Mouse (Mus musculus): ENCODE data around the gene Htatsf1. TPM values are rescaled to one million over a fixed set of nuclear protein-coding genes. Genes with fewer than 3 reads are reported as not detected.

The Htatsf1 gene
- total RNA-seq (2021): 10 to 100 TPM; 50.3 to 52.5 TPM

- DNase-seq: peak; percentile 84 to 88
- intact Hi-C loops (cut with DNase I): loop anchor here (10.0 kb wide), 2 partner anchors 171 to 341 kb away; partner anchors contain the start of gene Rbmx
These were observed at the start of gene Htatsf1 for GRCm38 (mm10) chrX:57053174-57053992. TSS of gene Htatsf1 (plus strand) at chrX:57053583.

- intact Hi-C loops (cut with DNase I): no loop called here
- DNase-seq: no peak
These were observed 40.5 kb upstream of the Htatsf1 start for GRCm38 (mm10) chrX:57012891-57013290.

GRCm38 (mm10) chrX:57042774-57043173, 10.6 kb upstream of the Htatsf1 start, which contains the start of gene Brs3:
TSS of gene Brs3 (plus strand) at chrX:57043074.
- no peak for DNase-seq
- intact Hi-C loops (cut with DNase I): no loop called here

- intact Hi-C loops (cut with DNase I): no loop called here
- no peak for DNase-seq
These were observed 9.5 kb upstream of the Htatsf1 start for GRCm38 (mm10) chrX:57043869-57044268.

- intact Hi-C loops (cut with DNase I): loop anchor here (10.0 kb wide), 2 partner anchors 172 to 342 kb away; partner anchors contain the start of gene Rbmx
- no peak for DNase-seq
These were observed 572 bp upstream of the Htatsf1 start for GRCm38 (mm10) chrX:57052848-57053173.

GRCm38 (mm10) chrX:57053993-57054385, 606 bp downstream of the Htatsf1 start:
- intact Hi-C loops (cut with DNase I): loop anchor here (10.0 kb wide), 2 partner anchors 171 to 341 kb away; partner anchors contain the start of gene Rbmx

GRCm38 (mm10) chrX:57081496-57081895, 28.1 kb downstream of the Htatsf1 start:
- DNase-seq: peak; percentile 20 to 25
- intact Hi-C loops (cut with DNase I): no loop called here

More at GRCm38 (mm10) chrX:57053993-57054385, 606 bp downstream of the Htatsf1 start:
- DNase-seq: no peak

GRCm38 (mm10) chrX:57087806-57088205, 34.4 kb downstream of the Htatsf1 start, which contains the start of gene Vgll1:
TSS of gene Vgll1 (plus strand) at chrX:57088106.
- no peak for DNase-seq
- intact Hi-C loops (cut with DNase I): no loop called here

- intact Hi-C loops (cut with DNase I): no loop called here
- DNase-seq: no peak
These were observed 50.0 kb downstream of the Htatsf1 start for GRCm38 (mm10) chrX:57103415-57103814.

- intact Hi-C loops (cut with DNase I): no loop called here
These were observed 53.6 kb downstream of the Htatsf1 start for GRCm38 (mm10) chrX:57106956-57107355.

More at GRCm38 (mm10) chrX:57106956-57107355, 53.6 kb downstream of the Htatsf1 start:
- DNase-seq: no peak

Other genes with a start within 250 kb of the Htatsf1 start
- gene Map7d3, start 231.3 kb upstream of the Htatsf1 start, total RNA-seq (2021): 1 to 10 TPM; 1.7 to 2.1 TPM
- not detected for gene Adgrg4, start 183.4 kb upstream of the Htatsf1 start, total RNA-seq (2021)
- not detected for gene Brs3, start 10.5 kb upstream of the Htatsf1 start, total RNA-seq (2021)
- gene Vgll1, start 34.5 kb downstream of the Htatsf1 start, total RNA-seq (2021): not detected
- gene Cd40lg, start 158.6 kb downstream of the Htatsf1 start, total RNA-seq (2021): under 1 TPM in 1 of 2 experiments, not detected in 1; 0.22 TPM